Comparison of ENCODE assay signal across 8 mouse cellular contexts in genomic region chr1:17980604-17981003, GRCm38 (mm10).
DNase-seq lines count a peak whose midpoint lies in the region; ATAC-seq and TF ChIP-seq lines count a peak whose summit lies in the region.
"Had no signal": no experiment of that assay in that cellular context is flagged by ENCODE, and none has a peak within 500 bp of the region (broad histone marks: within the 10 kb centered on the region; RNA-seq: fewer than 3 reads in every experiment).

No protein-coding gene starts in this region.

- TF ChIP-seq EP300 in lung, postnatal 0 days (IDR thresholded peaks at IDR 0.05), result no peak

- peak; percentile 26 for DNase-seq in lung, postnatal 0 days (ENCODE audit: low spot score)
- DNase-seq in lung, postnatal 4 days, result no peak
- DNase-seq in cerebellum, postnatal 10 days, result peak; percentile 59 to 70
- peak; percentile 63 for DNase-seq in forelimb bud, embryonic 11.5 days (ENCODE audit: low read depth, low spot score)
- peak; percentile 23 to 41 for DNase-seq in left cerebral cortex, adult 2 months (ENCODE audit: extremely low spot score in 1 of 2, low spot score in 2 of 2)
- DNase-seq in right cerebral cortex, postnatal 4 days, result peak; percentile 11
- no peak for DNase-seq in spleen, postnatal 10 days (ENCODE audit: low spot score in 2 of 2)

- ATAC-seq in lung, postnatal 0 days, result no peak

- peak; percentile 62 for TF ChIP-seq CTCF in lung, postnatal 0 days (IDR thresholded peaks at IDR 0.05)
- TF ChIP-seq CTCF in left cerebral cortex, adult 2 months (IDR thresholded peaks at IDR 0.05), result peak; percentile 75

- 8% methylated on average over 3 of the region's 3 CpGs for WGBS in lung, postnatal 0 days

- H3K27ac ChIP-seq in lung, postnatal 0 days (ENCODE audit: low read length), result no peak overlapping the region
- H3K27ac ChIP-seq in left cerebral cortex, adult 2 months, result no peak overlapping the region
- H3K27ac ChIP-seq: embryonic facial prominence, embryonic 15.5 days had no signal

- no peaks in the 10 kb centered on the region for H3K9me3 ChIP-seq in lung, postnatal 0 days (ENCODE audit: low read length)
- H3K9me3 ChIP-seq: embryonic facial prominence, embryonic 15.5 days had no signal

- H3K27me3 ChIP-seq in lung, postnatal 0 days (replicated peaks; ENCODE audit: insufficient read depth, low read length), result no peaks in the 10 kb centered on the region
- H3K27me3 ChIP-seq: embryonic facial prominence, embryonic 15.5 days had no signal

- H3K4me1 ChIP-seq in lung, postnatal 0 days (ENCODE audit: insufficient read depth, low read depth, low read length), result no peaks in the 10 kb centered on the region
- H3K4me1 ChIP-seq: embryonic facial prominence, embryonic 15.5 days had no signal

- intact Hi-C loops in left cerebral cortex, adult 2 months (cut with DNase I), result loop anchor here (1.0 kb wide), 1 partner anchor 125 kb away; no protein-coding TSS in a partner anchor

- no peak overlapping the region for H3K4me2 ChIP-seq in lung, postnatal 0 days (replicated peaks; ENCODE audit: low read depth, low read length)
- H3K4me2 ChIP-seq: embryonic facial prominence, embryonic 15.5 days had no signal

- no peak overlapping the region for H3K4me3 ChIP-seq in lung, postnatal 0 days (ENCODE audit: low read depth, low read length)
- H3K4me3 ChIP-seq in left cerebral cortex, adult 2 months, result no peak overlapping the region
- H3K4me3 ChIP-seq: embryonic facial prominence, embryonic 15.5 days had no signal

- H3K36me3 ChIP-seq in lung, postnatal 0 days (ENCODE audit: insufficient read depth, low read length), result no peaks in the 10 kb centered on the region
- H3K36me3 ChIP-seq: embryonic facial prominence, embryonic 15.5 days had no signal

- no peak overlapping the region for H3K9ac ChIP-seq in lung, postnatal 0 days (replicated peaks; ENCODE audit: low read depth)
- H3K9ac ChIP-seq: embryonic facial prominence, embryonic 15.5 days had no signal

Comparison
In these comparisons a context has a peak if more than half of its experiments do, and no peak if none do; other contexts are left out.
1. DNase-seq: peak in lung, postnatal 0 days (single experiment), cerebellum, postnatal 10 days (2 of 2), forelimb bud, embryonic 11.5 days (single experiment), left cerebral cortex, adult 2 months (2 of 2) and right cerebral cortex, postnatal 4 days (single experiment); none in lung, postnatal 4 days (0 of 2) and spleen, postnatal 10 days (0 of 2).